Mouse (Mus musculus) frontal cortex, postnatal 14 days (tissue): Measurements from ENCODE around the gene Dscaml1.
"Not testable (repeated sequence)": the region's sequence is repeated elsewhere in the genome, so short reads cannot be mapped to it uniquely, and the experiment has no call there.

Experiments
- DNase-seq, 2 experiments: peaks; one replicate each; pipeline ENCODE4 v3.0.0; 2022; ENCODE audit warnings: low spot score in 2 of 2

The Dscaml1 gene

GRCm38 (mm10) chr9:45774088-45774487, 347.7 kb downstream of the Dscaml1 start:
- DNase-seq = no peak

- not testable (repeated sequence) for DNase-seq
Measured at GRCm38 (mm10) chr9:45776176-45776575, 349.7 kb downstream of the Dscaml1 start.

DNA sequence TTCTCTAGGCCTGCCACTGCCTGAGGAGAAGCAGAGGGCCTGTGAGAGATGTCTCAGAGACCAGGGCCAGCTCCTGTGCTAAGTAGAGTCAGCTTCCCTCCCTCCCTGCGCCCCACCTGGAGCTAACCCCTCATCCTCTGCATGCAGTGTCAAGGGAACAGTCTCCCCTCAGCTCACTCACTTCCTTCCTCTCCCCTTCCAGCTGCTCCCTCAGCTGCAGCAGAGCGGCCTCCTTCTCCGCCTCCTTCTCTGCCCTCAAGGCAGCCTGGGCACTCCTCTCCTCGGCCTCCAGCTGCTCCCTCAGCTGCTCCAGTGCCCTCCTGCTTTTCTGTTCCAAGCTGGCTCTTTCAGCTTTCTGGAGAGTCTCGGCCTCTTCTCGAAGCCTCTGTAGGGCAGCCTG, 352.8 kb downstream of the Dscaml1 start:
- DNase-seq = no peak

GRCm38 (mm10) chr9:45783249-45784069, 357.0 kb downstream of the Dscaml1 start:
- no peak for DNase-seq

DNA sequence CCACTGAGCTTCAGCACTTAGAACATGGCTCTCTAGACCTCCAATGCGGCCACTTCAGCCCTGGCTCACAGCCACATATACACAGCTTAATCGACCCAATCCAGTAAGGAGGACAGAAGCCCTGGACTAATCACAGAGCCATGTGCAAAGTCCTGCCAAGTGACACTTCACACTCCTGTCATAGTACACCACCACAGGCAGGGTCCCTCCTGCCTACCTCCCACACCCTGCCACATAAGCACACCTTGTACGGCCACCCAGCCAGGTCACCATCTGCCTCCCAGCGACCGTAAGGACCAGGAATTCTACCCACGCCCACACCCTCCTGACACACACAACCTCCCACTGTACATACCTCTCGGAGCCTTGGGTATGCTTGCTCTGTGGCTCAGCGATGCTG, 360.6 kb downstream of the Dscaml1 start:
- DNase-seq = no peak

- DNase-seq = no peak
Measured at GRCm38 (mm10) chr9:45787547-45787946, 361.1 kb downstream of the Dscaml1 start.

DNA sequence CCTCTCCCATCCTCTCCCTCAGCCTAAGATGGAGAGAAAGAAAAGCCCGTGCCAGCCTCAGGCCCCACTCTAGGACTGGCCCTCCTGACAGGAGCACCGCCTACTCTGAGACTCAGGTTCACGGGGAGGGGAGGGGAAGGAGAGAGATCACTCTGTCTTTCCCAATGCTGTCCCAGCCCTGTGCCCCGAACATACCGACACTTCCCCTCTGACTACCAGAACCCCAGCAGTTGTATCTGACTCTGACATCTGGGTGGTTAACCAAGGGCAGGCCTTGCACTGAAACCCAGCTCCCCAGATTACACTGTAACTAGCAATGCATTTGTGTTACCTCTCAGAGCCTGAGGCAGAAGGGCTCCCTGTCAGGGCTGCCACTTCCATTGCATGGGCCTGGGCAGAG, 362.0 kb downstream of the Dscaml1 start:
- no peak for DNase-seq

- DNase-seq = no peak
Measured at GRCm38 (mm10) chr9:45791456-45792142, 365.2 kb downstream of the Dscaml1 start.

- DNase-seq = no peak
Measured at GRCm38 (mm10) chr9:45792235-45792634, 365.8 kb downstream of the Dscaml1 start.

- DNase-seq = no peak
Measured at GRCm38 (mm10) chr9:45793697-45794096, 367.3 kb downstream of the Dscaml1 start.

DNA sequence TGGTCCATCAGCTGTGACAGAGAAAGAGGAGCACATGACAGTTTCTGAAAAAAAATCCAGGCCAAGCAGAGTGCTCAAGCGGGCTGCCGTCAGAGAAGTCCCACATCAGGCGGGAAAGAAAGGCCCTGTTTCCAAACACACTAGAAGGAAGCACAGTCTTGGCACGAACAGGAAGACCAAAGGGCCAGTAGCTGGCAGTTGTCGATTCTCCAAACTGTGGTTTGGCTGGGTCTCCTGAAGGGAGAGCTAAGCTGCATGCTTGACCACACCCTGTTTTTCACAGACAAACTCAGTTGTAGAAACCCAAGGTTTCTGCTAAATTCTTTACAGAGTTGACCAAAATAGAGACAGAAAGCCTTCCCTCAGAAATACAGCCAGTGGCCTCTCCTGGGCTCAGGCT, 369.3 kb downstream of the Dscaml1 start:
- DNase-seq = no peak

DNA sequence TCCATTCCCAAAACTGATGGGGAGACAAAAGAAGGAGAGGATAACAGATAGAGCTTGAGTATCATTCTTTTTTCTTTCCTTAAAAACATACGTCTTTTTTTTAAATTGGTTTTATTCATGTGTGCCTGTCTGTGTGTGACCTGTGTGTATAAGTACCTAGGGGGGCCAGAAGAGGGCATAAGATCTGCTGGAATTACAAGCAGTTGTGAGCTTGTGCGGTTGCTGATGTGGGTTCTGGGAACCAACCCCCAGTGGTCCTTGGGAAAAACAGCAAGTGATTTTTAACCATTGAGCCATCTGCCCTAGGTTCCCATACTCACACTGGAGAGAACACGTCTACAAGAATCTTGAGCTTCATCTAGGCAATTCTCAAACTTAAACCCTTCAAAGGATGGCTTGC, 370.8 kb downstream of the Dscaml1 start:
- DNase-seq = no peak

DNA sequence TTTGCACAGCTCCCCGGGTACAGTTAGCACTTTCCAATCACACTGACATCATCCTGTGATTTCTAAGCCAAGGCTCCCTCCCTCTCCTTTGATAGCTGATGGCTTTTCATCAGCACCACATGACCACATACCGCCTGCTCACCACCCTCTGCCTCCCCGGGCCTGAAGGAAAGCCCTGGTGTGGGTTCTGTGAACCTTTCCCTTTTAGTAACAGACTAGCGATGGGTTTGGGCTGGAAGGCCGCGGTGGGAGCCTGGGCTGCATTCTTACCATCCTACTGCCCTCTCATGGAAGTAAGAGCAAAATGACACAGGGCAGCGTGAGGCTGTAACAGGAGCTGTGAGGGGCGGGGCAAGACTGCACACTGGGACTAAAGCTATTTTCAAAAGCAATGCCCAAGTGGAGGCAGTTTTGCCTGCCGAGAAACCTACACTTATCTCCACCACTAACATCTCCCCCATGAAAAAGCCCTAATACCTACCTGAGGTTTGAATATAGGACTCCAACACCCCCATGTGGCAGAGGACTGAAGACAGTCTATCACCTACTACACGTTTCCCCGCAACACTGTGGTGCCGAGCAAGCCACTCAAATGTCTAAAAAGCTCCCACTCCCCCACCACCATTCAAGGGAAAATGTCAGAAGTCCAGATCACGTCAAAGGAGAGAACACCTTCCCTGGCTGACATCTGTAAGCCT, 372.2 kb downstream of the Dscaml1 start:
- peak in 1 of 2 experiments; percentile 27 for DNase-seq

GRCm38 (mm10) chr9:45799402-45799801, 373.0 kb downstream of the Dscaml1 start:
- no peak for DNase-seq
